Mouse (Mus musculus): ENCODE results near the gene Commd1. TPM values are rescaled to one million over a fixed set of nuclear protein-coding genes. Genes with fewer than 3 reads are reported as not detected.

The Commd1 gene
- polyA plus RNA-seq, 1 experiment from 2014 or later = 317 TPM

DNA sequence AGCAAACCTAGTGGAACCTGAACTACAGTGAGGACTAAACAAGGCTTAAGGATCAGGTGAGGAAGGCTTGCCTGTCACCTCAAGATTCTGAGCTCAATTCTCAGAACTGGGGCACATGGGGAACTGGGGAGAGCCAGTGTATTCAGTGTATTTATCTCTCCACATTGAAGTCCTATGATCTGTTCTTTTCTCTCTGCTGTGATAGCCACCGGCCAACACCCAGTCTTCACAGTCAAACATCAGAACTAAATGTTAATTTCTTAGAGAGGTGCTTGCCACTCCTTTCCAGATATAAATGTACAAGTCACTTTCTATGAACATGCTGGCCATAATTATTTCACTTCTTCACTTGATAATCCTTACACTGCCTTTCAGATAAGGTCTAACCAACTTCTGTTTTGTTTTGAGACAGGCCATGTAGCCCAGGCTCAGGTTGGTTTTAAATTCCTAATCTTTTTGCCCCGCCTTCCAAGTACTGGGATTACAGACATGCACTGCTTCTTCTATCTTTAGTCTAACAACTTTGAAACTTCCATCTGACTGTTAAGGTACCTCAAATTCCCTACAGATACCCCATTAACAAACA is 50.8 kb downstream of the Commd1 start:
- ATAC-seq (ENCODE audit: low FRiP score) = no peak
- Histone ChIP-seq H3K27me3 (no peaks in the 10 kb centered on the region), H3K9me3 (no peaks in the 10 kb centered on the region), H3K36me3 (replicated peaks) (no peaks in the 10 kb centered on the region), H3K9ac (no peak overlapping the region), H3K4me2 (no peak overlapping the region), H3K4me3 (replicated peaks) (no peak overlapping the region), H3K27ac (no peak overlapping the region), H3K4me1 (peaks cover 4% of the 10 kb centered on the region)
- 96% methylated on average over 2 of the region's 2 CpGs for WGBS

DNA sequence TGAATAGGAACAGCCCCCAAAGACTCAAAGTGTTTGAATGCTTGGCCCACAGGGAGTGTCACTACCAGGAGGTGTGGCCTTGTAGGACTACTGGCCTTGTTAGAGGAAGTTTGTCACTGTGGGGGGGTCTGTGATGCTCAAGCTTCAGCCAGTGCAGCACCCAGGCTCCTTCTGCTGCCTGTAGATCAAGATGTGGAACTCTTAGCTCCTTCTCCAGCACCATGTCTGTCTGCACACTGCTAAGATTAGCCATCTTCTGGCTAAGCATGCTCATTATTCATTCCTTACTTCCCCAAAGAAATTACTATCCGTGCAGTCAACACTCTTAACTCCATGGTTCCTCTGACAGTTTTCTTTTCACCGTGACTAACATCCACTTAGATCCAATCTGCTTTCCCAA is 52.1 kb downstream of the Commd1 start:
- Histone ChIP-seq H3K4me2 (no peak overlapping the region), H3K9me3 (no peaks in the 10 kb centered on the region), H3K27ac (no peak overlapping the region), H3K4me1 (no peaks in the 10 kb centered on the region), H3K9ac (no peak overlapping the region), H3K36me3 (replicated peaks) (no peaks in the 10 kb centered on the region), H3K27me3 (no peaks in the 10 kb centered on the region), H3K4me3 (replicated peaks) (no peak overlapping the region)
- no peak for ATAC-seq (ENCODE audit: low FRiP score)
- WGBS = 79% methylated on average over 2 of the region's 2 CpGs

DNA sequence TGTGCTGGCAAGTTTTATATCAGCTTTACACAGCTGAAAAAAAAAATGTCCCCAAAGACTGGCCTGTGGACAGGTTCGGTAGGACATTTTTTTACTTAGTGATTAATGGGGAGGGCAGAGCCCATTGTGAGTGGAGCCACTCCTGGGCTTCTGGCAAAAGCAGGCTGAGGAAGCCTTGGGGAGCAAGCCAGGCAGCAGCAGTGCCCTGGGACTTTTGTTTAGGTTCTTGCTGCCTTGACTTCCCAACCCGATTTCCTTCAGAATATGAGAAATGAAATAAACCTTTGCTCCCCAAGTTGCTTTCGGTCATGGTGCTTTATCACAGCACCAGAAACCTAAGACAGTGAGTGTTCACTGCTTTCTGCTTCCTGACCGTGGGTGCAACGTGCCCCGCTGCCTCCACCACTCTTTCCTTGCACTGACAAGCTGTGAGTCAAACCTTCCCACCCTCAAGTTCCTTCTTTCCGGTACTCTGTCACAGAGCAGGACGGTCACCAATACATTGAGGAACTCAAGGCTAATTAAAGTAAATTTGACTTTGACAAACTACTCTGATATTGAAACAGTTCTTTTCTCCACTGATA is 53.5 kb downstream of the Commd1 start:
- Histone ChIP-seq H3K36me3 (replicated peaks) (no peaks in the 10 kb centered on the region), H3K9ac (no peak overlapping the region), H3K4me2 (no peak overlapping the region), H3K4me3 (replicated peaks) (no peak overlapping the region), H3K27ac (no peak overlapping the region), H3K27me3 (no peaks in the 10 kb centered on the region), H3K9me3 (no peaks in the 10 kb centered on the region), H3K4me1 (no peaks in the 10 kb centered on the region)
- ATAC-seq (ENCODE audit: low FRiP score) = no peak
- whole genome bisulfite sequencing = 88% methylated on average over 8 of the region's 8 CpGs

DNA sequence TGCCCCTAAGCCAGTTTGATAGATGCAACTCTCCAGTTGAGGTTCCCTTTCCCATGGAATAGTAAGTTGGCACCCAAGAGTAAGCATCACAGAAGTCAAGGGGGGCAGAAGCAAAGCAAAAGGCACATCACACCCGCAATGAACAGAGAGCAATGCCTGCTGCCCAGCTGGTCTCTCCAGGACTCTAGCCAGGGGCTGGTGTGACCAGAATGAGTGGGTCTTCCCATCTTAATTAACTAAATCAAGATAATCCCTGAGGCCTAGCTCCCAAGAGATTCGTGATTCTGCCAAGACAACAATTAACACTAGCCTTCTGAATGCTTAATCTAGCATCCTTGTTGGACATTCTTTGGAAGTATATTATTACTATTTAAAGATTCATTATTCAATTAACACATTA is 58.6 kb downstream of the Commd1 start:
- Histone ChIP-seq H3K27me3 (no peaks in the 10 kb centered on the region), H3K36me3 (replicated peaks) (no peaks in the 10 kb centered on the region), H3K4me1 (no peaks in the 10 kb centered on the region), H3K4me2 (no peak overlapping the region), H3K9me3 (no peaks in the 10 kb centered on the region), H3K27ac (no peak overlapping the region), H3K9ac (no peak overlapping the region), H3K4me3 (replicated peaks) (no peak overlapping the region)
- WGBS = 76% methylated on average over 2 of the region's 2 CpGs
- ATAC-seq (ENCODE audit: low FRiP score) = no peak

DNA sequence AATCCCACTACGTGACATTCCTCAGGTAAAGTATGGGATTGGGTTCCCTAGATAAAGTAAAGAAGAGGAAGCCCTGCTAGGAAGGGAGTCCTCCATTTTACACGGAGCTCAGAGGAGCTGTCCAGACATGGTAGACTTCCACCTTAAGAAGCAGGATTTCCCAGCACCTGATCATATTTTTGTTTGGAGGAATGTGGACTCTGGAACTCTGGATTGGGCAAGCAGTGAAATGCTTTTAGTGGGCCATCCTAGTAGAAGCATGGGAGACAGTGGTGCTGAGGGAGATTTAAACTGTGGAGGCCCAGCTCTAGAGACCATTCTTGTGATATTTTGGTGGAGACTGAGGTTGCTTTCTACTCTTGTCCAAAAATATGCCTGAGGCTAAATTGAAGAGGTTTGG is 59.6 kb downstream of the Commd1 start:
- H3K9me3 ChIP-seq = no peaks in the 10 kb centered on the region
- no peaks in the 10 kb centered on the region for H3K36me3 ChIP-seq (replicated peaks)
- no peaks in the 10 kb centered on the region for H3K4me1 ChIP-seq
- no peak overlapping the region for H3K4me3 ChIP-seq (replicated peaks)
- WGBS = 92% methylated on average over 2 of the region's 2 CpGs
- H3K27ac ChIP-seq = no peak overlapping the region
- H3K27me3 ChIP-seq = no peaks in the 10 kb centered on the region
- H3K4me2 ChIP-seq = no peak overlapping the region
- no peak for ATAC-seq (ENCODE audit: low FRiP score)
- no peak overlapping the region for H3K9ac ChIP-seq

DNA sequence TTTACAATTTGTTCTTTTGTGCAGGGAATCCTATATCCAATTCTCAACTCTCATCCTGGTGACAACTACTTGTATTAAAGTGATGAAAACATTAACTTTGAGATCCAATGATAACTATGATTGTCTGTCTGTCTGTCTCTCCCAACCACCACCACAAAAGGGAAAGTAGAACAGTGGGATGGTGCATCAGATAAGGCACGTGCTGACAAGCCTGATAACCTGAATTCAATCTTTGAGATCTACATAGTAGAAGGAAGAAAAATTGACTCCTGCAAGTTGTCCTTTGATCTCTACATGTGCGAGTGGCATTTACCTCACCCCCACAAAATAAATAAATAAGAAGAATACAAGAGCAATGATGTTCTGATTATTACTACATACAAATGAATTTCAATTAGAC is 62.8 kb downstream of the Commd1 start:
- no peak overlapping the region for H3K4me3 ChIP-seq (replicated peaks)
- H3K9ac ChIP-seq = no peak overlapping the region
- no peaks in the 10 kb centered on the region for H3K36me3 ChIP-seq (replicated peaks)
- no peaks in the 10 kb centered on the region for H3K9me3 ChIP-seq
- H3K4me2 ChIP-seq = no peak overlapping the region
- 85% methylated on average over 2 of the region's 2 CpGs for WGBS
- no peak overlapping the region for H3K27ac ChIP-seq
- H3K4me1 ChIP-seq = no peaks in the 10 kb centered on the region
- no peaks in the 10 kb centered on the region for H3K27me3 ChIP-seq
- no peak for ATAC-seq (ENCODE audit: low FRiP score)

DNA sequence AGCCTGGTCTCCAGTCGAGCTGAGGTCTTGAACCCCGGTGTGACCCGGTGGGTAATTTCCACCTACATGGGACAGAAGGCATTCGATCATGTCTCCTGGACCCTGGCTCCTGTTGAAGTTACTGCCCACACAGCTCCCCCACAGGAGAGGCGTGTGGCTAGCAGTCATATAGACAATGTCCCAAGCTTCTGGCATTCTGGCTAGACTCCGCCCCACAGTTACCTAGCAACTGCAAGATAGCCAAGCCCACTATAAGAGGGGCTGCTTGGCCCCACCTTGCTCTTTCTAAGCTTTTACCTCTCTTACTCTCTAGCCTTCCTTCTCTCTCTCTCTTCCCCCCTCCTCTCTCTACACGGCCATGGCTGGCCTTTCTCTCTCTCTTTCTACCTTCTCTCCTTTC is 64.4 kb downstream of the Commd1 start:
- H3K9me3 ChIP-seq = no peaks in the 10 kb centered on the region
- no peaks in the 10 kb centered on the region for H3K36me3 ChIP-seq (replicated peaks)
- no peak overlapping the region for H3K4me3 ChIP-seq (replicated peaks)
- no peaks in the 10 kb centered on the region for H3K4me1 ChIP-seq
- no peaks in the 10 kb centered on the region for H3K27me3 ChIP-seq
- no peak overlapping the region for H3K4me2 ChIP-seq
- 87% methylated on average over 7 of the region's 7 CpGs for WGBS
- ATAC-seq (ENCODE audit: low FRiP score) = no peak
- no peak overlapping the region for H3K9ac ChIP-seq
- H3K27ac ChIP-seq = no peak overlapping the region

DNA sequence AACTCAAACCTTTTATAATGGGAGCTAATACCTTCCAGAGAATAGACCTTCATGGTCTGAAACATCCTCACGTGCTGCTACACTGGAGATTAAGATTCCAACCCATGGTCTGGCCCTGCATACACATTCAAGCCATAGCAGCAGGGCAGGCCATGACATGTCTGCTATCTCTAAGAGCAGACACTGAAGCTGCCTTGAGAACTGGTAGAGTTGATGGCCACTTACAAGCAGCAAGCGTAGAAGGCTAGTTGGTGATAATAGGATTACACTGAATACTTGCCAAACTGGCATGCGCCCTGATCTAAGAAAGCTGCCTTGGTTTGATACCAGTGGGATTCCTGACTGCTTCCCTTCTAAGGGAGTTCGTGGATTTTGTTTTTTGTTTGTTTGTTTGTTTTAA is 68.4 kb downstream of the Commd1 start:
- H3K36me3 ChIP-seq (replicated peaks) = no peaks in the 10 kb centered on the region
- H3K9me3 ChIP-seq = no peaks in the 10 kb centered on the region
- H3K27me3 ChIP-seq = no peaks in the 10 kb centered on the region
- no peak overlapping the region for H3K9ac ChIP-seq
- 87% methylated on average over 4 of the region's 4 CpGs for WGBS
- H3K27ac ChIP-seq = no peak overlapping the region
- H3K4me2 ChIP-seq = no peak overlapping the region
- no peak overlapping the region for H3K4me3 ChIP-seq (replicated peaks)
- no peaks in the 10 kb centered on the region for H3K4me1 ChIP-seq
- no peak for ATAC-seq (ENCODE audit: low FRiP score)

DNA sequence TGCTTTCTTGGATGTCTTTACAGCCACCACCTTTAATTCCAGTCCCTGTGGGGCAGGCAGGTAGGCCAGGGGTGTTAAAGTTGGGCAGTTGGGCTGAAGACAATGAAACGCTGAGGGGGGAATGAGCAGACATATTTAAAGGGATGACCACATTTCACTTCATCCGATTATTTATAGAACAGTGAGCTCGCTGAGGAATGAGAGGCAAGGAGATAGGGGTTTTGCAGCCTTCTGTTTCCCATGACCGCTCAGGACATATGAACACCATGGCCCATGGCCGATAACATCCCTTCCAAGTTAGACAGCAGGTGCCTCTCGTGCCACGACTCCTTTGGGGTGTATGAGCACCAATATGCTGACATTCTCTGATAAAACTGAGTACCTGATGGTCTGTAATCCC is 70.4 kb downstream of the Commd1 start:
- H3K36me3 ChIP-seq (replicated peaks) = no peaks in the 10 kb centered on the region
- ATAC-seq (ENCODE audit: low FRiP score) = no peak
- H3K4me3 ChIP-seq (replicated peaks) = no peak overlapping the region
- H3K9me3 ChIP-seq = no peaks in the 10 kb centered on the region
- WGBS = 96% methylated on average over 7 of the region's 7 CpGs
- H3K4me2 ChIP-seq = no peak overlapping the region
- no peak overlapping the region for H3K27ac ChIP-seq
- no peaks in the 10 kb centered on the region for H3K4me1 ChIP-seq
- H3K27me3 ChIP-seq = no peaks in the 10 kb centered on the region
- H3K9ac ChIP-seq = no peak overlapping the region

DNA sequence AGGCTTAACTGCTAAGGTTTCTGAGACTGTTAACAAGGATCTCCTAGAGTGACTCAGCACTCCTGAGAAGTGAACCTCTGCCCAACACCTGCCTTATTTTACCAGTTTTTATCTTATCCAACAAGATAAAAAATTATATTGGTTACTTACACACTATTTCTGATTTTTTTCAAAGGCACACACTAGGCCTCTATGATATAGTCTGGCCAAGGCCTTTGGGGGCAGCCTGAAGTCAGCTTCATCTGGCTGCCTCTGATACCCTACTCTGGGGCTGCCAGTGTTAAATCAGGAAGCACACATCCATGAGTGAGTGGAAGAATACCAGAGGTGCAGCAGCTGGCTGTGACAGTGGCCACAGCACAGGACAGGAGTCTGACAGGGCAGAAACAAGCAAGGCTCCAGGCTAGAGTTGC is 75.7 kb downstream of the Commd1 start:
- Histone ChIP-seq H3K27me3 (no peaks in the 10 kb centered on the region), H3K9ac (no peak overlapping the region), H3K4me1 (no peaks in the 10 kb centered on the region), H3K4me3 (replicated peaks) (no peak overlapping the region), H3K27ac (no peak overlapping the region), H3K4me2 (no peak overlapping the region), H3K9me3 (no peaks in the 10 kb centered on the region), H3K36me3 (replicated peaks) (no peaks in the 10 kb centered on the region)
- ATAC-seq (ENCODE audit: low FRiP score) = no peak

DNA sequence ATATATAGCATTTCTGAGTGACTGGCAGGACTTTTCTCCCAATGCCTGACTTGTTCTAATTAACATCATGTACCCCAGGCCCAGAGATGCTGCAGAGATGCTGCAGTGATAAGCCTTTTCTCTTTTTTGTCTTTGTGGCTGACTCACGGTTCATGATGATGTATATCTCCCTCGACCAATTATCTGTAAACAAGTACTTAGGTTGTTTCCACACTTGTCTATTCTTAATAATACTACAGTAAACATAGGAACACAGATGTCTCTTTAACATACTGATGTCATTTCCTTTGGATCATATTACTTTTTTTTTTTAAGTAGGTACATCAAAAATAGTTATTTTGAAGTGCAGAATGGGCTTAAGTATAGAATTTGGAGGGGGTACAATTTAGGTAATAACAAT is 79.3 kb downstream of the Commd1 start:
- WGBS = 77% methylated on average over 2 of the region's 2 CpGs
- no peak overlapping the region for H3K4me3 ChIP-seq (replicated peaks)
- H3K4me2 ChIP-seq = no peak overlapping the region
- H3K36me3 ChIP-seq (replicated peaks) = peaks cover 7% of the 10 kb centered on the region; the same call in 1 of the 2 replicates
- ATAC-seq (ENCODE audit: low FRiP score) = no peak
- H3K9me3 ChIP-seq = no peaks in the 10 kb centered on the region
- H3K4me1 ChIP-seq = no peaks in the 10 kb centered on the region
- no peak overlapping the region for H3K9ac ChIP-seq
- no peaks in the 10 kb centered on the region for H3K27me3 ChIP-seq
- no peak overlapping the region for H3K27ac ChIP-seq

DNA sequence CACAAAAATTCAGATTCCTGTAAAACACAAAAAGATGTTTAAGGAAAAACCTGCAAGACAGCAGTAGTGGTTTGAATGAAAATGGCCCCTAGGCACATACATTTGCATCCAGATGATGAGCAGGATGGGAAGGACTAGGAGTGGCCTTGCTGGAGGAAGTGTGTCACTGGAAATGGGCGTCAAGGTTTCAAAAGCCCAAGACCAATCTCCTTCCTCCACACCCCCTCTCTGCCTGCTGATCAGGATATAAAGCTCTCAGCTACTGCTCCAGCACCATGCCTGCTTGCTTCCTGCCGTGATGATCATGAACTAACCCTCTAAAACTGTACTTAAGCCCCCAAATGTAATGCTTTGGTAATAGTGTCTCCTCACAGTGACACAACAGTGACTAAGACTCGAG is 82.1 kb downstream of the Commd1 start:
- Histone ChIP-seq H3K4me3 (replicated peaks) (no peak overlapping the region), H3K36me3 (replicated peaks) (peaks cover 7% of the 10 kb centered on the region; the same call in 1 of the 2 replicates), H3K27ac (no peak overlapping the region), H3K27me3 (no peaks in the 10 kb centered on the region), H3K4me1 (no peaks in the 10 kb centered on the region), H3K4me2 (no peak overlapping the region), H3K9ac (no peak overlapping the region), H3K9me3 (no peaks in the 10 kb centered on the region)
- WGBS = 87% methylated on average over 3 of the region's 3 CpGs
- no peak for ATAC-seq (ENCODE audit: low FRiP score)

DNA sequence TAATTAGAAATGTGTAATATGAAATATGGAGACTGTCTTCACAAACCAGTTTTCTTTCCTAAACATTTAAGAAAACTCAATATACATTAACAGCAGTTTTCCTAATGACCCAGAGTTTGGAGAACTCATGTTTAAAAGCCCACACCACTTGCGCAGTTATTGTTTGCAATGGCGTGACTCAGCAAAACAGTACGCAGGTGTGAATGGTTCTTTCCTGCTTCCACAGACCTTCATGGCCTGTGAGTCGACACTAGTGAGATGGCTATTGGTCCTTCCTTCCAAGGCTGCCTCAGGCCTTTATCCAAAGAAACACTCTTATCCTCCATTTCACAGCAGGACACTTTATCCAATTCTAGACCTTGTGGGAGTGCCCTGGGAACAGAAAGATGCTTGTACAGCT is 84.5 kb downstream of the Commd1 start:
- Histone ChIP-seq H3K4me2 (no peak overlapping the region), H3K9me3 (no peaks in the 10 kb centered on the region), H3K4me3 (replicated peaks) (no peak overlapping the region), H3K27ac (no peak overlapping the region), H3K27me3 (no peaks in the 10 kb centered on the region), H3K4me1 (no peaks in the 10 kb centered on the region), H3K36me3 (replicated peaks) (peaks cover 7% of the 10 kb centered on the region; the same call in 1 of the 2 replicates), H3K9ac (no peak overlapping the region)
- no peak for ATAC-seq (ENCODE audit: low FRiP score)
- WGBS = 94% methylated on average over 4 of the region's 4 CpGs

All from forebrain, embryonic 12.5 days (tissue).